Mouse (Mus musculus) right cerebral cortex, postnatal 4 days (tissue): ENCODE data around the gene Ect2.
A peak's percentile ranks its signal among the peaks of the same experiment; 100 is the strongest.

ENCODE experiments used
- DNase-seq: peaks from one replicate; pipeline ENCODE4 v3.0.0-alpha.2; 2022

Gene Ect2

DNA sequence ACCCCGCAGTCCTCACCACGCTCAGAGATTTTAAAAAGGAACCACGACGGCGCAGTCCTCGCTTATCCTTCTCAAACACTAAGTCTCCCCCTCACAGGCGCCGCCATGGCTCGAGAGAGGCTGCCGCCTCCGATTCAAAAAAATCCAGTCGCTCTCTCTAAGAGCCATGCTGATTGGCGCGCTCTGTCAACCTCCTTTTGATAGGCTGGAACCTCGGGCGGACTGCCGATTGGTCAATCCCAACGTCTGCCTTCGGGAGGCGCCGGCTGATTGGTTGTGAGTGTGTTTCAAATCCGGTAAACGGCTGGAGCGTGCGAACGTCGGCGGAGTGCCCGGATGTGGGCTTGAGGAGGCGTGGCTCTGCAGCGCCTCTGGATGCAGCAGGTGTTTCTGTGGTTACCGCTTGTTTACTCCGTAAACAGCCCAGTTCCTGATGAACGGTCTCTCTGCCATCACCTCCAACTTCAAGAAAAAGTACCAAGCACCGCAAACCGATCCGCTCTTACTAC is at the start of gene Ect2:
Ect2 (minus strand) TSS at position 178 of the 509 bp plus-strand sequence.
- peak; percentile 99 for DNase-seq

DNA sequence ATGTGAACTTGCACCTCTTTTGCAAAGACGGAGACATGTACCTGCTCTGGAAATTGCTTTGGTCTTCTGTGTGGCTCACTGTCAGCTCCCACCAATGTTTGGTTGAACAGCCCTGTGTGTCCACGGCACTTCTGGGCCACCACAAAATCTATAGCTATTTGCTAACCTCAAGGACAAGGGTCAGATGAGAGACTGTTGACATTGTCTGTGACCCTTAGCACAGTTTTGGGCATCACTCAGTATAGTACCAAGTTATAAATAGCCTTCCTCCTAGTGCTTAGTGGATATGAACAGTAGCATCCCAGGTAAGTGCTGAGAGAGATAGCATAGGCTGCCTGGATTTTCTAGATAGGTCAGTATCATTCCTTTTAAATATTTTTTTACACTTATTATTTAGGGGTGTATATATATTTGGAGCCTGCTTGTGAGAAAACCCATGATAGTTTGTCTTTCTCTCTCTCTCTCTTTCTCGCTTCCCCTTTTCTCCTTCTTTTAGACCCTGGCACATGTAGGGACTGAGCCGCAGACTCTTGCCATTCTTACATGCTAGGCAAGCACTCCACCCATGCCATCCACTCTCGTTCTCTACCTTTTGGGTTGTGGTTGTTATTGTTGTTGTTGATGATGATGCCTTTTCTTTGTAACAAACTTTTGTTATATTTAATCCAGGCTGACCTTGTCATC is 48.2 kb upstream of the Ect2 start:
- no peak for DNase-seq

DNA sequence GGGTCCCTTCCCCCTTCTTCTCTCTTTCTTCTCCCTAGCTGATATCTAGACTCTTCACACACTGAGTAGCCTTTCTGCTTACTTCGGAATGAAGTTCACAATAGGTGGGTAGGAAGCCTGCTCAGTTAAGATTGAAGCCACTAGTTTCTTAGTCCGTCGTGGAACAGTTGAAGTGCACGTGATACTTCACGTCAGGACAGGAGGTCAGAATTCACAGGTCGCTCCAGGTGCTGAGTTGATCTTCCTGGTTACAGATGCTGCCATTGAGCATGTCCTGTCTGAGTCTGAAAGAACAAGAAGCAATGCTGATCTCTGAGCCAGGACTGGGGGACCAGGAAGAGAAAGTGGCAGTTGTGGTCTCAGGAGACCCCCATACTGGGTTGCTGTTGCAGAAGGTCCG is 45.4 kb upstream of the Ect2 start:
- DNase-seq, result no peak

DNA sequence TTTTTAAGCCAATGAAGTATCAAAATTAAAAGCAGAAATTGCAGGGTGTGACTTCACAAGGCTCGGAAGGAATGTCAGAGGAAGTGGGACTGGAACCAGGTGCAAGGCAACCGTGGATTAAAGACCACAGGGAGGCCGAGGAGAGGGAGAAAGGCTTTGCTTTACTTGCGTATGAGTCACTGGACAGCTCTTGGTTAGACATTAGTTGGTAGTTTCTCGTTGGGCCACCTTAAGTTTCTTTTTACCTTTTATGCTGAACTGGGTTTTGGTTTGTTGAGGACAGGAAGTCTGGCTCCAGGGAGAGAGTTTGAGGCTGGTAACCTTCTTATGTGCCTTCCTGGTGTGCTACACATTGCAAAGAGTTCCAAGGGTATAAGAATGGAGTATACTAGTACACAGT is 44.1 kb upstream of the Ect2 start:
- DNase-seq, result no peak

DNA sequence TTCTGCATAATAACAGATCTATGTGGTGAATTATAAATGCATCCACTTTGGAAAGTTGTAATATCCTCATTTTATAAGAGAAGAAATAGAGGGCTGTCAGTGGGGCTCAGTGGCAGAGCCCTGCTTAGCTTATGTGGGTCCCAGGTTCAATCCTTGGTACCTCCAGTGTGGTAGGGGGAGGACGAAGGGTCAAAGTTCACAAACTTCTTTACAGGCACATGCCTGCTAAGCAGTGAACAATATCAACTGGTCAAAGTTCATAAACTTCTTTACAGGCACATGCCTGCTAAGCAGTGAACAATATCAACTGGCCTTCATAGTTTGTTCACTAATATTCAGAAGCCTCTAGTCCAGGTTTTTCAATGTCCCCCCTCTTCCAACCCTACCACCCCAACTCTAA is 42.9 kb upstream of the Ect2 start:
- no peak for DNase-seq

GRCm38 (mm10) chr3:27195573-27196227 is 42.0 kb upstream of the Ect2 start:
- DNase-seq, result no peak

DNA sequence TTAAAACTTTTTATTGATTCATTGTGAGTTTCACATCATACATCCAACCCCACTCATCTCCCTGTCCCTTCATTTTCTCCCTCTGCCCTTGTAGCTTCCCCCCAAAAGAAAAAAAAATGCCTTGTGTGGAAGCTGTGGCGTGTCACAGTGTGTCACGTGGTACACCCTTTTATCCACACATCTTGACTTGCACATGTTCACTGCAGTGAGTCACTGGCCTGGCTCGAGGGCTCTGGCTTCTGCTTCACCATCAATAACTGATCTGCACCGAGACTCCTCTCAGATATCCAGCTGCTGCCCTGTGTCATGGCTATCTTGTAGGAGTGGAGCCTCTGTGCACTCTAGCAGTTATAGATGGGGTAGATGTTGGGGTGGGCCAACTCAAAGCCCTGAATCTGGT is 41.5 kb upstream of the Ect2 start:
- no peak for DNase-seq

GRCm38 (mm10) chr3:27193844-27194317 is 40.2 kb upstream of the Ect2 start:
- no peak for DNase-seq

DNA sequence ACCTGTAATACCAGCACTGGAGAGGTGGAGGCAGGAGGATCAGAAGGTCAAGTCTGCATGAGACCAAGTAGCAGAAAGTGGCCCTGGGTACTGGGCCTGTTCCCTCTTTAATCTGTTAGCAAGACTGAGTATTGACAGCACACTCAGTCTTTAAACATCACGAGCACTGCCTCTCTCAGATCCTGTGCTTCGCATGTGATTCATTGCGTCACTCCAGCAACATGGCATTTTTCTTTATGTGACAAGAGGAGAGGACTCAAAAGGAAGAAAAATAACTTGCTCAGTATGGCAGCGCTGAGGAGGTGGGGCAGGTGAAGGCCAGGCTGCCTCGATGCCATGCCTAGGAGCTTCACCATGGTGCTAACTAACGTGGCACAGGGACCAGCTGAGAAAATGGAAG is 38.2 kb upstream of the Ect2 start:
- no peak for DNase-seq

GRCm38 (mm10) chr3:27190865-27191264 is 37.2 kb upstream of the Ect2 start:
- DNase-seq, result no peak

DNA sequence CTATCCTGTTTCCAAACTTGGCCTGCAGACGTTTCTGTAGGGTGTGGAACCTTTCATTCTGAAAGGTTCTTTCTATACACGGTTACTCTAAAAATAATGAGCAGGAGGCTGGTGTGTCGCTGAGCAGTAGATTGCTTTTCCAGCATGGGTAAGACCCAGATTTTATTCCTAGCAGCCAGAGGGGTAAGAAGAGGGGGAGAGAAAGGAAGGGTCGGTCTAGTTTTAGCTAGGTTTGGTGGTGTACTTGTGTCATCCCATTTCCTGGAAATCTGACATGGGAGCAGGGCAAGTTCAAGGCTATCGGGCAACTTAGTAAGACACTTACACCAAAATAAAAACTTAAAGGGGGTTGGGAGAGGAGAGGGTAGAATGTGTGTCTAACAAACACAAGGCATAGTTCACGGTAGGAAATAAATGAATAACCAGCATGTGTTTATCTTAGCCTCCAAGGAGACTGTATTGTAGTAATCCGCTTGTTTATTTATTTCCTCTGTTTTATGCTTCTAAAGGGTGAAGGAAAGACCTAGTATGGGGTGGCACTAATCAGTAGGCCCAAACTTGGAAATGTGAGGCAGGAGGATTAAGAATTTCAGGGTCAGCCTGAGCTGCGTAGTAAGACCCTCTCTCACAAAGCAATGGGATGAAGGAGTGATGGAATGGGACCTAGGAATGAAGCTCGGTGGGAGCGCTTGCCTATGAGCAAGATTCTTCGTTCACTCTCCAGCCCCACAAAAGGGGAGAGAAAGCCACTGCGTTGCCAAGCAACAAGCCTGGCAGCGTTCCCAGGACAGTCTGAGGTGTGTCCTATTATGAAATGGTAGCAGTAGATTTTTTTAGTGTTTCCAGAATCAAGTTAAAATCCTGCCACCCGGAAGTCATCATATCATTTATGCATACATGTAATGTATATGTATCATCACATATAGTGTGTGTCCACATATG is 35.9 kb upstream of the Ect2 start:
- DNase-seq, result peak; percentile 84

DNA sequence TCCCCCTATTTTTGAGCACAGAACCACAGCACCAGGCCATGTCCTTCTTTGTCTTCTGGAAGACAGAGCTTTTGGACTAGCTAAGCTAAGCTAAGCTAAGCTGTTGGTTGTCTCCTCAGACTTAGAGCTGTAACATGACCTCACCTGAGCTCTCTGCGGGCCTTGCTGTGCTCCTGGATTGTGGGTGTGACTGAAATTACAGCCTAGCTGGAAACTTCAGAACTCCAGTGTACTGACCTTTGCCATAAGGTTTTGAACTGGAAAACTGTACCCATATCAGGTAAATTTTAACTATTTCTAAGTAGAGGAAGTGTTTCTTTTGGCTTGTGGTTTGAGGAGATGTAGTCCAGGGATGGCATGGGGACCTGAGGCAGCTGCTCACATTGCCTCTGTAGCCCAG is 34.7 kb upstream of the Ect2 start:
- no peak for DNase-seq

DNA sequence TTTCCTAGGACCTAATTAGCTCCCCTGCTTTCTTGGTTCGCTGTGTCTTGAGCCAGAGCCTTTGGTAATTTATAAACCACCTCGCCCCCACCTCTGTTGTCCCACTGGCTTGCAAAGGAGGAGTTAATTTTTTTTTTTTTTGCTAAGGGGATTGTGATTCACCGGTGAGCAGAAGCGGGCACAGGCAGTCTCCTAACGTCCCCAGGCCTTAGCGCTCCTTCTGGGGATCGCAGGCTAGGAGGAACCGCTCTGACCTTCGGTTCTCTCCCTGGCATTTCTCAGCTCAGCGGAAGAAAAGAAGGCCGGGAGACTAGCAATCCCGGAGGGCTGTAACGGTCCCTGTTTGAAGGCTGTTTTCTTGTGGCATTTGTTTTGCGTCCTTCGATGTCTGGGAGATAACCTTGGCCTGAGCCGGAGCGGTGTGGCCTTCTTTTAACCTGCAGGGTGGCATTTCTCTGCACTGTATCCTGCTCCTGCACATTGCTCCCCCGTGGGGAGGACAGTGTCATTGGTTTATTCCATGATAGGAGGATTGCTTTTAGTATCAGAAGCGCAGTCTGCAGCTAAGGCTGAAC is 30.0 kb upstream of the Ect2 start:
- peak; percentile 28 for DNase-seq

- DNase-seq, result peak; percentile 88
Measured at GRCm38 (mm10) chr3:27182733-27183600, 29.3 kb upstream of the Ect2 start, which contains the start of gene Nceh1. TSS of gene Nceh1 (plus strand) at chr3:27182965.

GRCm38 (mm10) chr3:27179711-27180110 is 26.0 kb upstream of the Ect2 start:
- no peak for DNase-seq

GRCm38 (mm10) chr3:27170257-27170656 is 16.6 kb upstream of the Ect2 start:
- no peak for DNase-seq

- DNase-seq, result no peak
Measured at GRCm38 (mm10) chr3:27165481-27166065, 11.9 kb upstream of the Ect2 start.

- no peak for DNase-seq
Measured at GRCm38 (mm10) chr3:27162410-27162804, 8.7 kb upstream of the Ect2 start.

GRCm38 (mm10) chr3:27161645-27162409 is 8.1 kb upstream of the Ect2 start:
- no peak for DNase-seq

DNA sequence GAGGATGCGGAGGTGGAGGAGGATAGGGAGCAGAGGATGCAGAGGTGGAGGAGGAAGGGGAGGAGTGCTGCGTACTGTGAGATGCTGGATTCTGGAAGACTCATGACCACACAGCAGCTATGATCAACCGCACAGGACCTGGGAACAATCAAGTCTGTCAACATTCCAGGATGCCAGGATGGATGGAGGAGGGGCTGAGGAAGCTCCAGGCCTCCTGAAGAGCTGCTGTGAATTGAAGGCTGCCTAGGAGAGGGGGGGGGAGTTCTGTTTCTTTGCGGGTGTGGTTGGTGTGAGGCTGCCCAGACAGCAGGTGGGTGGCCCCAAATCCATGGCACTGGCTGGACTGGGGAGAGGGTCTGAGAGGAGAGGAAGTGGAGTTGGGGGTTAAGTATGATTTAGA is 5.2 kb upstream of the Ect2 start:
- no peak for DNase-seq

- no peak for DNase-seq
Measured at GRCm38 (mm10) chr3:27156594-27156949, 2.9 kb upstream of the Ect2 start.
